Mouse (Mus musculus): ENCODE results near the gene Olfr1009. TPM values are rescaled to one million over a fixed set of nuclear protein-coding genes. Genes with fewer than 3 reads are reported as not detected.

Olfr1009 gene
- polyA plus RNA-seq, 1 experiment from 2014 or later = not detected

Other genes starting within 250 kb of the Olfr1009 start
- gene 4833423E24Rik, start 196.4 kb upstream of the Olfr1009 start, polyA plus RNA-seq (2015; fragmentation: Nextera tagmentation; extraction: Ambion mirVana) = not detected in 2 replicates
- not detected in 2 replicates for gene Olfr996, start 136.2 kb upstream of the Olfr1009 start, polyA plus RNA-seq (2015; fragmentation: Nextera tagmentation; extraction: Ambion mirVana)
- not detected in 2 replicates for gene Olfr998, start 126.5 kb upstream of the Olfr1009 start, polyA plus RNA-seq (2015; fragmentation: Nextera tagmentation; extraction: Ambion mirVana)
- not detected in 2 replicates for gene Olfr1000, start 103.5 kb upstream of the Olfr1009 start, polyA plus RNA-seq (2015; fragmentation: Nextera tagmentation; extraction: Ambion mirVana)
- gene Olfr1002, start 64.7 kb upstream of the Olfr1009 start, polyA plus RNA-seq (2015; fragmentation: Nextera tagmentation; extraction: Ambion mirVana) = not detected in 2 replicates
- gene Olfr154, start 51.0 kb upstream of the Olfr1009 start, polyA plus RNA-seq (2015; fragmentation: Nextera tagmentation; extraction: Ambion mirVana) = not detected in 2 replicates
- gene Olfr1006, start 36.7 kb upstream of the Olfr1009 start, polyA plus RNA-seq (2015; fragmentation: Nextera tagmentation; extraction: Ambion mirVana) = not detected in 2 replicates
- not detected in 2 replicates for gene Olfr1008, start 26.0 kb upstream of the Olfr1009 start, polyA plus RNA-seq (2015; fragmentation: Nextera tagmentation; extraction: Ambion mirVana)
- not detected in 2 replicates for gene Olfr1012, start 47.3 kb downstream of the Olfr1009 start, polyA plus RNA-seq (2015; fragmentation: Nextera tagmentation; extraction: Ambion mirVana)
- gene Olfr1013, start 51.7 kb downstream of the Olfr1009 start, polyA plus RNA-seq (2015; fragmentation: Nextera tagmentation; extraction: Ambion mirVana) = not detected in 2 replicates
- not detected in 2 replicates for gene Olfr1014, start 57.3 kb downstream of the Olfr1009 start, polyA plus RNA-seq (2015; fragmentation: Nextera tagmentation; extraction: Ambion mirVana)
- gene Olfr1015, start 66.6 kb downstream of the Olfr1009 start, polyA plus RNA-seq (2015; fragmentation: Nextera tagmentation; extraction: Ambion mirVana) = not detected in 2 replicates
- gene Olfr1016, start 87.1 kb downstream of the Olfr1009 start, polyA plus RNA-seq (2015; fragmentation: Nextera tagmentation; extraction: Ambion mirVana) = not detected in 2 replicates
- gene Olfr1018, start 103.1 kb downstream of the Olfr1009 start, polyA plus RNA-seq (2015; fragmentation: Nextera tagmentation; extraction: Ambion mirVana) = not detected in 2 replicates
- gene Olfr1019, start 130.1 kb downstream of the Olfr1009 start, polyA plus RNA-seq (2015; fragmentation: Nextera tagmentation; extraction: Ambion mirVana) = not detected in 2 replicates
- gene Olfr1020, start 131.6 kb downstream of the Olfr1009 start, polyA plus RNA-seq (2015; fragmentation: Nextera tagmentation; extraction: Ambion mirVana) = not detected in 2 replicates
- not detected in 2 replicates for gene Olfr1022, start 153.2 kb downstream of the Olfr1009 start, polyA plus RNA-seq (2015; fragmentation: Nextera tagmentation; extraction: Ambion mirVana)
- not detected in 2 replicates for gene Olfr1023, start 170.2 kb downstream of the Olfr1009 start, polyA plus RNA-seq (2015; fragmentation: Nextera tagmentation; extraction: Ambion mirVana)
- not detected in 2 replicates for gene Olfr1024, start 189.6 kb downstream of the Olfr1009 start, polyA plus RNA-seq (2015; fragmentation: Nextera tagmentation; extraction: Ambion mirVana)
- not detected in 2 replicates for gene Olfr1025-ps1, start 199.8 kb downstream of the Olfr1009 start, polyA plus RNA-seq (2015; fragmentation: Nextera tagmentation; extraction: Ambion mirVana)
- gene Olfr1026, start 206.1 kb downstream of the Olfr1009 start, polyA plus RNA-seq (2015; fragmentation: Nextera tagmentation; extraction: Ambion mirVana) = not detected in 2 replicates
- gene Olfr1028, start 235.0 kb downstream of the Olfr1009 start, polyA plus RNA-seq (2015; fragmentation: Nextera tagmentation; extraction: Ambion mirVana) = not detected in 2 replicates